Mouse (Mus musculus): ENCODE data around the gene Snx9.

The Snx9 gene

GRCm38 (mm10) chr17:5806823-5807222 lies 34.3 kb upstream of the Snx9 start:
- no peak for DNase-seq (ENCODE audit: low spot score)

- no peak for DNase-seq (ENCODE audit: low spot score)
Observed at GRCm38 (mm10) chr17:5807847-5808386, 33.2 kb upstream of the Snx9 start.

GRCm38 (mm10) chr17:5813863-5814640 lies 27.1 kb upstream of the Snx9 start:
- no peak for DNase-seq (ENCODE audit: low spot score)

- no peak for DNase-seq (ENCODE audit: low spot score)
Observed at GRCm38 (mm10) chr17:5814641-5814920, 26.5 kb upstream of the Snx9 start.

- DNase-seq (ENCODE audit: low spot score): no peak
Observed at GRCm38 (mm10) chr17:5817871-5818270, 23.3 kb upstream of the Snx9 start.

GRCm38 (mm10) chr17:5819105-5819504 lies 22.0 kb upstream of the Snx9 start:
- DNase-seq (ENCODE audit: low spot score): no peak

- DNase-seq (ENCODE audit: low spot score): no peak
Observed at GRCm38 (mm10) chr17:5819799-5820201, 21.3 kb upstream of the Snx9 start.

- DNase-seq (ENCODE audit: low spot score): no peak
Observed at GRCm38 (mm10) chr17:5822541-5822940, 18.6 kb upstream of the Snx9 start.

GRCm38 (mm10) chr17:5823032-5823431 lies 18.1 kb upstream of the Snx9 start:
- DNase-seq (ENCODE audit: low spot score): no peak

GRCm38 (mm10) chr17:5827836-5828582 lies 13.1 kb upstream of the Snx9 start:
- DNase-seq (ENCODE audit: low spot score): no peak

GRCm38 (mm10) chr17:5828583-5828836 lies 12.6 kb upstream of the Snx9 start:
- DNase-seq (ENCODE audit: low spot score): no peak

- no peak for DNase-seq (ENCODE audit: low spot score)
Observed at GRCm38 (mm10) chr17:5828944-5829343, 12.2 kb upstream of the Snx9 start.

- DNase-seq (ENCODE audit: low spot score): no peak
Observed at GRCm38 (mm10) chr17:5829930-5830329, 11.2 kb upstream of the Snx9 start.

GRCm38 (mm10) chr17:5830382-5830781 lies 10.7 kb upstream of the Snx9 start:
- no peak for DNase-seq (ENCODE audit: low spot score)

GRCm38 (mm10) chr17:5830832-5831231 lies 10.3 kb upstream of the Snx9 start:
- DNase-seq (ENCODE audit: low spot score): no peak

- DNase-seq (ENCODE audit: low spot score): no peak
Observed at GRCm38 (mm10) chr17:5831257-5831806, 9.8 kb upstream of the Snx9 start.

- DNase-seq (ENCODE audit: low spot score): no peak
Observed at GRCm38 (mm10) chr17:5834166-5834565, 7.0 kb upstream of the Snx9 start.

- DNase-seq (ENCODE audit: low spot score): no peak
Observed at GRCm38 (mm10) chr17:5834798-5835328, 6.3 kb upstream of the Snx9 start.

- DNase-seq (ENCODE audit: low spot score): no peak
Observed at GRCm38 (mm10) chr17:5839549-5840240, 1.4 kb upstream of the Snx9 start.

- DNase-seq (ENCODE audit: low spot score): no peak
Observed at GRCm38 (mm10) chr17:5840550-5841127, 490 bp upstream of the Snx9 start.

GRCm38 (mm10) chr17:5841943-5842273 lies 779 bp downstream of the Snx9 start:
- DNase-seq (ENCODE audit: low spot score): no peak

- DNase-seq (ENCODE audit: low spot score): no peak
Observed at GRCm38 (mm10) chr17:5842988-5843640, 2.0 kb downstream of the Snx9 start.

Measured in urinary bladder, postnatal 10 days (tissue).